Mouse (Mus musculus): ENCODE data around the gene Tpgs1. TPM values are rescaled to one million over a fixed set of nuclear protein-coding genes. Genes with fewer than 3 reads are reported as not detected.

Gene Tpgs1
- 15.5 and 16.0 TPM in 2 replicates for polyA plus RNA-seq (2011; ENCODE audit: insufficient read length, low read depth, missing spikeins)

DNA sequence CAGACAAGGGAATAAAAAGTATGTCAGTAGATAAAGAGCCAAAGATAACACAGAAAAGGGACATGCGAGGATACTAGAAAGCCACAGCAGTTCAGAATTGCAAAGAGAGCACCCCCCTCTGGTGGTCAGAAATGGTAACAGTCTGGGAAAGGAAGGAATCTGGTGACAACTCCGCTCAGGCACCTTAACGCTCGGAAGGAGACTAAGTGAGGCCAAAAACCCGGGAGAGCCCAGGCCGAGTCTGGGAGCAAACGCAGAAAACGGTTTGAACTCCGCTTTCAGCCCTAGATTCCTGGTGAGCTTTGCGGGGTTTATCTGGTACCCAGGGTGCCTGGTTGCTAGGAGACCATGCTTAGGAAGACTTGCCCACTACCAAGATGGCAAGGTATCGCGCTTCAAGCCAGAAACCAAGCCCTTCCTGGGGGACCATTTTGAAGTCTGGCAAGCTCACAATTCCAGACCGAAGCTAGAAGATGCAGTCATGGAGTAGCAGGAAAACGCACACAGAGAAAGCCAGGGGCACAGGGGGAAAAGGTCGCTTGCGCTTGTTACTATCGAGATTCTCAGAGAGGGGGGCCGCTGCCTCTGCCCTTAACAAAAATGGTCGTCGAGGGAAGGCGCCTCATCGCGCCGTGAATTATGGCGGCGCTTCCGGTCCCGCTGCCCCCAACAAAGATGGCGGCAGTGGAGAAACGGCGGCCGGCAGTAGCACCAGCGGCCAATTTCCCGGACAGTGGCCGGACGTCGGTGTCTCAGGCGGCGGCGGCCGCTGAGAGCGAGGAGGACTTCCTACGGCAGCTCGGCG is at the start of gene Tpgs1:
TSS of gene Tpgs1 (plus strand) at position 599 of the 805 bp plus-strand sequence.
- 0 out of 2 replicates have a peak, but pooled peaks have one; percentile 3 for TF ChIP-seq CTCF (IDR thresholded peaks at IDR 0.05; ENCODE audit: borderline replicate concordance, insufficient read depth, low read length)
- TF ChIP-seq POLR2A (IDR thresholded peaks at IDR 0.05; ENCODE audit: low read depth, low read length): peak; percentile 70
- H3K4me1 ChIP-seq (ENCODE audit: control insufficient read depth, insufficient read depth, low read length): no peaks in the 10 kb centered on the region
- H3K27ac ChIP-seq (ENCODE audit: insufficient read depth, low read length): peak within 1 kb of the TSS; percentile 86

DNA sequence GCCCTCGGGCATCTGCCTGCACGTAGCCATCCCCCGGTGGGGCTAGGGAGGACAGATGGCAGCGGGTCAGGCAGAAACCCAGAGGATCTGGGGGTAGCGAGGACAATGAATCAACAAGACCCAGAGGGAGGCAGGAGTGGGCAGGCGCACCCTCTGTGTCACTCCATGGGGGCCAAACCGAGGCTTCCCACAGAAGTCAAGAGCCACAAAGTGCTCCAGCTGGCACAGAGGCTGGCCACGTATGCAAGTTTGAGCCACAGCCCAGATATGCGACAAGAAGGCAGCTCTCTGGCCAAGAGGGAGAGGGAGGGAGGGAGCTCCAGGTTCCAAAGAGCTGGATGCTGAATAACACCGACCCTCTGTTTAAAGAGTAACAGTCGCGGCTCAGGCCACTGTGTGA is 45.2 kb upstream of the Tpgs1 start:
- Histone ChIP-seq H3K27ac (ENCODE audit: insufficient read depth, low read length) (no peak overlapping the region), H3K4me1 (ENCODE audit: control insufficient read depth, insufficient read depth, low read length) (no peaks in the 10 kb centered on the region), H3K4me3 (ENCODE audit: insufficient read depth, low read length) (no peak overlapping the region)
- no peak for TF ChIP-seq POLR2A (IDR thresholded peaks at IDR 0.05; ENCODE audit: low read depth, low read length)
- no peak for TF ChIP-seq CTCF (IDR thresholded peaks at IDR 0.05; ENCODE audit: borderline replicate concordance, insufficient read depth, low read length)

More for the DNA sequence above, at the start of gene Tpgs1:
- peak within 1 kb of the TSS; percentile 89 for H3K4me3 ChIP-seq (ENCODE audit: insufficient read depth, low read length)

DNA sequence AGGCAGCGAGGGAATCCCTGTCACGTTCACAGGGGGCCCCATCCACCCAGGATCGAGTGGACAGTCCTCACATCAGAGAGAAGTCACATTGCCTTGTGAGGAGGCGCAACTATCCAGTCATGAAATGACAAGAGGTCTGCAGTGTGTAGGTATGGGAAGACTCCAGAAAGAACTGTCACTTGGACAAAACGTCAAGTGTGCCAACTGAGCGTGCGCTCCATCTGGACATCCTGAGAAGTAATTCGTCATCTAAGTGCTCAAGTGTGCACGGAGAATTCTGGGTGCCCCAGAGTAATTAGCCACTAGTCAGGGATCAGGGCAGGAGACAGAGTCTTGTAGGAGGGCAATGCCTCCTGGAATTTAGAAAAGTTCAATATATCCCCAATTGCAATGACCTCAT is 43.8 kb upstream of the Tpgs1 start:
- no peak overlapping the region for H3K4me3 ChIP-seq (ENCODE audit: insufficient read depth, low read length)
- no peak for TF ChIP-seq CTCF (IDR thresholded peaks at IDR 0.05; ENCODE audit: borderline replicate concordance, insufficient read depth, low read length)

DNA sequence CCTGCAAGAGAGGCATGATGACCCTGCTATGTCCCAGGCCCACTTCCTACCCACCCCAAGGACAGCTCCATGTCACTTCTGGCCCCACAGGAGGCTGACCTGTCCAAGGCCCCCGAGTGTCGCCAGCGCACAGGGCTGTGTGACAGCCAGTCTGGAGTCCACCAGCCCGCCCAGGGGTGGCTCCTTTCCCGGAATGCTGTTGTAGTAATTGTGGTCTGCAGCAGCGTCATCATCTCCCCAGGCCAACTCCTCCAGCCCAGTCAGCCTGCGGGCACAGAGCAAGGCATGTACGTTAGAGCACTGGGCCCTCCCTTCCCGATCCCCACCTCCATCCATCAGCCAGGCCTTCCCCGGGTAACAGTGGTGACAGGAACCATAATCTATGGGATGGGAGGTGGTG is 43.0 kb upstream of the Tpgs1 start:
- Histone ChIP-seq H3K4me3 (ENCODE audit: insufficient read depth, low read length) (no peak overlapping the region), H3K4me1 (ENCODE audit: control insufficient read depth, insufficient read depth, low read length) (no peaks in the 10 kb centered on the region), H3K27ac (ENCODE audit: insufficient read depth, low read length) (no peak overlapping the region)
- no peak for TF ChIP-seq POLR2A (IDR thresholded peaks at IDR 0.05; ENCODE audit: low read depth, low read length)
- no peak for TF ChIP-seq CTCF (IDR thresholded peaks at IDR 0.05; ENCODE audit: borderline replicate concordance, insufficient read depth, low read length)

More for the DNA sequence above, 43.8 kb upstream of the Tpgs1 start:
- Histone ChIP-seq H3K4me1 (ENCODE audit: control insufficient read depth, insufficient read depth, low read length) (no peaks in the 10 kb centered on the region), H3K27ac (ENCODE audit: insufficient read depth, low read length) (no peak overlapping the region)

DNA sequence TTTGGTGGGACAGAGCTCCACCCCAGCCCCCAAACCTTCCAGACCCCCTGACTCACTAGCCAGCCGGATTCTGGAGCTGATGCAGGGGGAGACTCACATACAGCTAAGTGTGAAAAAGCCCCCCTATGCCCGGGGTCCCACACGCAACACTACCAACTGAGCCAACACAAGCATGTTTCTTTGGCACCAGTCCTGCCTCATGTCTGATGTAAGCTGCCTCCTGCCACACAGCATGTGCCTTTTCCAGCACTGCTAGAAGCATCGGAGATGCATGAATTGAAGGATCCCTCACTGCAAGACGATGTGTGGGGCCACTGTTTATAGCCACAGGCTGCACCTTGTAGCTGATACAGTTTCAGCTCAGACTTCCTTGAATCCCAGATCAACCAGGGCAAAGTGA is 40.8 kb upstream of the Tpgs1 start:
- Histone ChIP-seq H3K27ac (ENCODE audit: insufficient read depth, low read length) (no peak overlapping the region), H3K4me1 (ENCODE audit: control insufficient read depth, insufficient read depth, low read length) (peaks cover 3% of the 10 kb centered on the region; the same call in 1 of the 2 replicates), H3K4me3 (ENCODE audit: insufficient read depth, low read length) (no peak overlapping the region)
- TF ChIP-seq CTCF (IDR thresholded peaks at IDR 0.05; ENCODE audit: borderline replicate concordance, insufficient read depth, low read length) (no peak), POLR2A (IDR thresholded peaks at IDR 0.05; ENCODE audit: low read depth, low read length) (no peak)

DNA sequence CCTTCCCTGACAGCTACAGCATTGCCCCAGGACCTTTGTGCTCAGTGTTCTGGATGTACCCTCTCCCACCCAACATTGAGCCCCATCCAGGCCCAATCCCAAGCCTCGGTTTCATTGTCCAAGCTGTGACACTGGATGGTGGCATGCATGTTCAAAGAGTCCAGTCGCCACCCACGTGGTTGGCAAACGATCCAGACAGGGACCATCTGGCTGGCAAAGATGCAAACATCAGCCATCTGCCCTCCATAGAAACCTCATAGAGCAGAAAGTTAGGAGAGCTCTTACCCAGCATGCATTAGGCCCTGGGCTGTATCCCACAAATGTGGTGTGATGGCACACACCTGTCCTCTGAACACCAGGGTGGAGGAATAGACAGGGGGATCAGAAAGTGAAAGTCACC is 37.7 kb upstream of the Tpgs1 start:
- TF ChIP-seq CTCF (IDR thresholded peaks at IDR 0.05; ENCODE audit: borderline replicate concordance, insufficient read depth, low read length): no peak
- TF ChIP-seq POLR2A (IDR thresholded peaks at IDR 0.05; ENCODE audit: low read depth, low read length): no peak

DNA sequence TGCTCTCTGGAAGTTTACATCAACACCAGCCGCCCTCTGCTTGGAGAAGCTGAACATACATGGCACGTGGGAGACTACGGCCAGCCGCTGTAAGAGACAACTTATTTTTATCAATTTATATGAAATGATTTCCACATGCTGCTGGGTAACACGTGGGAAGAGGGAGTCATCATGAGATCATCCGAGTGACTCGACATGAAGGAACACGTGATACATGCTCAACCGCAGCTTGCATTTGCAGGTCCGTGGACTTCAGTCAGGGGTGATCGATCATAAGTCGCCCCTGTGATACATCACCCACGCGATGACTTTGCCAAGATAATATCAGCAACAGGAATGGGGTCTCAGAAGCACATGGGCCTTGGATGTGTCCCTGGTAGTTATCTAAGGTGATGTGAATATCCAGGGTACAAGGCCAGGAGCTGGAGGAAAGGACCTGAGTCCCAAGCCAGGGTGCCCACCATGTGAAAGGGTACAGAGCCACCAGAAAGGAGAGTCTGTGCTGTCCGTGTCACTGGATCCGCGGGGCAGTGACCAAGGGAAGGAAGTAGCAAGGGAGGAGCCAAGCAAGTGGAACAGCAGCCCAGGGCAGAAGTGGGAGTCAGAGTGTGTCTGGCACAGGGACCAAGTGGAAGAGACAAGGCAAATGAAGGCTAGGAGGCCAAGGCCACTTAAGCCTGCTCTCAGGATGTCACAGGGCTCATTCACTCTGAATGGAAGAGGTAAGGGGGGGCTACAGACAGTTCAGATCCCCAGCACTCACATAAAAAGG is 36.0 kb upstream of the Tpgs1 start:
- no peak overlapping the region for H3K4me3 ChIP-seq (ENCODE audit: insufficient read depth, low read length)
- H3K4me1 ChIP-seq (ENCODE audit: control insufficient read depth, insufficient read depth, low read length): peaks cover 9% of the 10 kb centered on the region
- no peak for TF ChIP-seq CTCF (IDR thresholded peaks at IDR 0.05; ENCODE audit: borderline replicate concordance, insufficient read depth, low read length)
- TF ChIP-seq POLR2A (IDR thresholded peaks at IDR 0.05; ENCODE audit: low read depth, low read length): no peak
- H3K27ac ChIP-seq (ENCODE audit: insufficient read depth, low read length): 0 out of 2 replicates have a peak overlapping the region, but pooled peaks have one; percentile 32

More for the DNA sequence above, 37.7 kb upstream of the Tpgs1 start:
- Histone ChIP-seq H3K4me1 (ENCODE audit: control insufficient read depth, insufficient read depth, low read length) (peaks cover 9% of the 10 kb centered on the region), H3K27ac (ENCODE audit: insufficient read depth, low read length) (no peak overlapping the region), H3K4me3 (ENCODE audit: insufficient read depth, low read length) (no peak overlapping the region)

DNA sequence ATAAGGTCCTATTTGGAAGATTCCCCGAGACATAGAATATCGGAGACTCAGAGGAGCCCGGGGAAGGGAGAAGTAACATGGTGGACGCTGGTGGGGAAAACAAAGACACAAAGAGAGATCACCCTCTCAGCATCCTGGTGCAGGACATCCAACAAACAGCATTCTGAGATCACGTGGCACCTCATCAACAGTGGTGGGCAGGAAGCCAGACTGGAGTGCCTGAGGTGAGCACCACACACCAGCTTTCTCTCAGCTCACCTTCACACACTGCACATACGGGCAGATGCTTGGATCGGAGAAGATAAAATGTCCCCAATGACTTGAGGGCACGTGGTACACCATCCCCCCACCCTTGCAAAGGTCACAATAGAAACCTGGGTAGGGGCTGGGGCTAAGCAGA is 32.9 kb upstream of the Tpgs1 start:
- H3K27ac ChIP-seq (ENCODE audit: insufficient read depth, low read length): no peak overlapping the region
- TF ChIP-seq POLR2A (IDR thresholded peaks at IDR 0.05; ENCODE audit: low read depth, low read length): no peak
- no peak for TF ChIP-seq CTCF (IDR thresholded peaks at IDR 0.05; ENCODE audit: borderline replicate concordance, insufficient read depth, low read length)
- H3K4me3 ChIP-seq (ENCODE audit: insufficient read depth, low read length): no peak overlapping the region
- peaks cover 12% of the 10 kb centered on the region for H3K4me1 ChIP-seq (ENCODE audit: control insufficient read depth, insufficient read depth, low read length)

DNA sequence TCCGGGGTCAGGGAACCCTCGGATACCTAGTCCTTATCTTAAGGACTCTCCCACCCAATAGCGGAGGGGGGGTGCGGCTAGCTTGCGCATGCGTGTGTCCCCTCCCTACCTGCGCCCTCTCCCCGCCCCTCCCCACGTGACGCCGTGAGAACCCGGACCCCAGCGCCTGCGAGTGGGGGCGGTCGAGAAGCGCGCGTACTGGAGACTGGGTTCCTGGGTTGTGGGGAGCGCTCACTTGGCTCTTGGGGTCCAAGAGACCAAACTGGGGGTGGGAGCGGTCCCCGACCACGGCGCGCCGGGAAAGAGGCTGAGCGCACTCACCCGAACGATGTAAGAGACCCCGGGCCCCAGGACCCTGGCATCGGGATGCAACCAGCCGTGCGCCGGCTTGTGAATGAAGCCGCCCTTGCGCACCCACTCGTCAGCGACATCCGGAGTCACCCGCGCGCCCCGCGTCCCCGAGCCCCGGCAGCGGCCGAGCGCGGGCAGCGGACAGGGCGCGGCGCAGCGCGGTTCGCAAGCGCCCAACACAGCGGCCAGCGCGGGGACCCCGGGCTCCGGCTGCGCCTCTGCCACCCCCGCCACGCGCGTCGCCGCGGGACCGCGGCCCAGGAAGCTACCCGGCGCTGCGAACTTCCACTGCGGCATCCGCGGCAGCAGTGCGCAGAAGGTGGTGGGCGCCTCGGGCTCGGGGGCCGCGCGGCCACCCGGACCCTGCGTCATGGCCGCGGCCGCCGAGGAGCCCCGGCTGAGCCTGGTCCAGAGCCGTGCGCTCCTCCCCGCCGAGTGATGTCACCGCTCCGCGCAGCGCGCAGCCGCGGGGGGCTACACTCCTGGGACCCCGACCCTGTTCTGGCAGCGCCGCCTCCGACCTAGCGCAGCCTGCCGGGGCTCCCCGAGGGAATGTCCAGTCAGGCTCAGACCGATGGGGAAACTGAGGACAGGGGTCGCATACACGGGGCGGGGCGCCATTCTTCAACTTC is 31.8 kb upstream of the Tpgs1 start, which contains the start of gene Shc2:
TSS of gene Shc2 (minus strand) at position 791 of the 983 bp plus-strand sequence.
- Histone ChIP-seq H3K4me1 (ENCODE audit: control insufficient read depth, insufficient read depth, low read length) (peaks cover 12% of the 10 kb centered on the region), H3K4me3 (ENCODE audit: insufficient read depth, low read length) (peak within 1 kb of the TSS; percentile 58), H3K27ac (ENCODE audit: insufficient read depth, low read length) (peak within 1 kb of the TSS; percentile 39)
- TF ChIP-seq POLR2A (IDR thresholded peaks at IDR 0.05; ENCODE audit: low read depth, low read length): peak; percentile 61
- TF ChIP-seq CTCF (IDR thresholded peaks at IDR 0.05; ENCODE audit: borderline replicate concordance, insufficient read depth, low read length): no peak

Measured in embryonic fibroblast, embryonic 13.5 days (primary cell).